ENCODE assay signal across 21 mouse cellular contexts in the genomic region with DNA sequence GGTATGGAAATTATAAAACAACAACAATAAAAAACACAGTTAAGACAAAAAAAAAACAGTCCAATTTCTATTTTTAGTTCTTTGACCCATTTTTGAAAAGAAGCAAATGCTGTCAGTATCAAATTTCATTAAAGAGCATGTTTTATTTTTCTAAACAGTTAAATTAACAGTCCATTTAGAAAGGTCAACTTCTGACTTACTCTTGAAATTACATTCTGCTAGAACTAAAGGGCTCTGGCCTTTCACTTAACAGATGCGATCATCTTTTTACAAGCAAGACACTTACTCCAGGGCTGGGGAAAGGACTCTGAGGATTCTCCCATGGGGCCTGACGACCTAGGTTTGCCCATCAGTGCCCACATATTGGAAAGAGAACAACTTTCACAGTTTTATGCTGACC.
A peak's percentile ranks its signal among the peaks of the same experiment; 100 is the strongest.
DNase-seq lines count a peak whose midpoint lies in the region; ATAC-seq and TF ChIP-seq lines count a peak whose summit lies in the region.
"Had no signal": no experiment of that assay in that cellular context is flagged by ENCODE, and none has a peak within 500 bp of the region (broad histone marks: within the 10 kb centered on the region; RNA-seq: fewer than 3 reads in every experiment).

No protein-coding gene starts in this region.

- TF ChIP-seq CTCF in forebrain, postnatal 0 days (IDR thresholded peaks at IDR 0.05; ENCODE audit: low read depth): no peak

- no peak overlapping the region for H3K9ac ChIP-seq in forebrain, embryonic 15.5 days (replicated peaks)
- no peak overlapping the region for H3K9ac ChIP-seq in forebrain, postnatal 0 days
- H3K9ac ChIP-seq in kidney, embryonic 16.5 days (replicated peaks; ENCODE audit: low read length): no peak overlapping the region
- H3K9ac ChIP-seq in lung, embryonic 16.5 days (ENCODE audit: low read length): no peak overlapping the region
- H3K9ac ChIP-seq in intestine, embryonic 16.5 days (ENCODE audit: low read depth, low read length): no peak overlapping the region
- H3K9ac ChIP-seq: embryonic facial prominence, embryonic 12.5 days; heart, embryonic 13.5 days; hindbrain, embryonic 15.5 days had no signal

- ATAC-seq in forebrain, embryonic 15.5 days (replicated peaks): no peak
- no peak for ATAC-seq in forebrain, postnatal 0 days
- no peak for ATAC-seq in kidney, embryonic 16.5 days (ENCODE audit: low FRiP score, low TSS enrichment)
- 0 out of 2 replicates have a peak, but pooled peaks have one; percentile 21 for ATAC-seq in lung, embryonic 16.5 days (ENCODE audit: low read depth)
- ATAC-seq in intestine, embryonic 16.5 days: no peak
- ATAC-seq: activated CD4-positive, CD25-positive, alpha-beta regulatory T cell, adult 4 months; Patski had no signal

- H3K4me3 ChIP-seq in forebrain, embryonic 15.5 days: no peak overlapping the region
- no peak overlapping the region for H3K4me3 ChIP-seq in forebrain, postnatal 0 days (ENCODE audit: low read depth, low read length)
- H3K4me3 ChIP-seq in kidney, embryonic 16.5 days (ENCODE audit: low read length): no peak overlapping the region
- H3K4me3 ChIP-seq in lung, embryonic 16.5 days (ENCODE audit: low read length): no peak overlapping the region
- H3K4me3 ChIP-seq in intestine, embryonic 16.5 days (ENCODE audit: low read length): no peak overlapping the region
- H3K4me3 ChIP-seq: embryonic facial prominence, embryonic 12.5 days; heart, embryonic 13.5 days; hindbrain, embryonic 15.5 days had no signal

- H3K9me3 ChIP-seq in forebrain, embryonic 15.5 days: no peaks in the 10 kb centered on the region
- no peaks in the 10 kb centered on the region for H3K9me3 ChIP-seq in forebrain, postnatal 0 days (ENCODE audit: low read length)
- H3K9me3 ChIP-seq in kidney, embryonic 16.5 days (ENCODE audit: low read length): no peaks in the 10 kb centered on the region
- no peaks in the 10 kb centered on the region for H3K9me3 ChIP-seq in lung, embryonic 16.5 days (ENCODE audit: control insufficient read depth, low read length)
- no peaks in the 10 kb centered on the region for H3K9me3 ChIP-seq in intestine, embryonic 16.5 days (ENCODE audit: control insufficient read depth, low read length)
- H3K9me3 ChIP-seq: embryonic facial prominence, embryonic 12.5 days; heart, embryonic 13.5 days; hindbrain, embryonic 15.5 days had no signal

- no peak for DNase-seq in forebrain, postnatal 0 days
- DNase-seq in kidney, adult 8-10 months: no peak
- no peak for DNase-seq in lung, postnatal 36 days
- no peak for DNase-seq in retina, embryonic 14.5 days (ENCODE audit: low spot score)
- DNase-seq: adrenal gland, postnatal 14 days; cerebellum, adult 11-12 months; cerebellum, adult 9-10 months; cerebellum, postnatal 25 days; gastrocnemius, postnatal 36 days; heart, adult 11 months; heart, postnatal 36 days had no signal

- H3K27me3 ChIP-seq in forebrain, embryonic 15.5 days: no peaks in the 10 kb centered on the region
- no peaks in the 10 kb centered on the region for H3K27me3 ChIP-seq in forebrain, postnatal 0 days (ENCODE audit: insufficient read depth, low read length)
- H3K27me3 ChIP-seq in kidney, embryonic 16.5 days (ENCODE audit: insufficient read depth, low read length): no peaks in the 10 kb centered on the region
- H3K27me3 ChIP-seq in lung, embryonic 16.5 days (ENCODE audit: control insufficient read depth, insufficient read depth, low read depth, low read length): no peaks in the 10 kb centered on the region
- no peaks in the 10 kb centered on the region for H3K27me3 ChIP-seq in intestine, embryonic 16.5 days (replicated peaks; ENCODE audit: control insufficient read depth, insufficient read depth, low read length)
- H3K27me3 ChIP-seq: CH12.LX; embryonic facial prominence, embryonic 12.5 days; heart, embryonic 13.5 days; hindbrain, embryonic 15.5 days had no signal

- H3K4me2 ChIP-seq in forebrain, embryonic 15.5 days (replicated peaks): no peak overlapping the region
- no peak overlapping the region for H3K4me2 ChIP-seq in forebrain, postnatal 0 days (ENCODE audit: low read depth)
- H3K4me2 ChIP-seq in kidney, embryonic 16.5 days (replicated peaks; ENCODE audit: low read depth, low read length): no peak overlapping the region
- no peak overlapping the region for H3K4me2 ChIP-seq in lung, embryonic 16.5 days (ENCODE audit: low read depth, low read length)
- no peak overlapping the region for H3K4me2 ChIP-seq in intestine, embryonic 16.5 days (ENCODE audit: low read depth, low read length)
- H3K4me2 ChIP-seq: embryonic facial prominence, embryonic 12.5 days; heart, embryonic 13.5 days; hindbrain, embryonic 15.5 days had no signal

- H3K4me1 ChIP-seq in forebrain, embryonic 15.5 days: peaks cover 37% of the 10 kb centered on the region
- peaks cover 7% of the 10 kb centered on the region; the same call in 1 of the 2 replicates for H3K4me1 ChIP-seq in forebrain, postnatal 0 days (ENCODE audit: insufficient read depth)
- H3K4me1 ChIP-seq in kidney, embryonic 16.5 days (ENCODE audit: insufficient read depth, low read length): peaks cover 4% of the 10 kb centered on the region; the same call in 1 of the 2 replicates
- peaks cover 31% of the 10 kb centered on the region for H3K4me1 ChIP-seq in lung, embryonic 16.5 days (replicated peaks; ENCODE audit: control insufficient read depth, insufficient read depth, low read length)
- H3K4me1 ChIP-seq in intestine, embryonic 16.5 days (ENCODE audit: control insufficient read depth, insufficient read depth, low read length): no peaks in the 10 kb centered on the region
- H3K4me1 ChIP-seq: embryonic facial prominence, embryonic 12.5 days had no signal

- H3K36me3 ChIP-seq in forebrain, embryonic 15.5 days: no peaks in the 10 kb centered on the region
- H3K36me3 ChIP-seq in forebrain, postnatal 0 days (ENCODE audit: insufficient read depth): no peaks in the 10 kb centered on the region
- no peaks in the 10 kb centered on the region for H3K36me3 ChIP-seq in kidney, embryonic 16.5 days (ENCODE audit: insufficient read depth, low read length)
- H3K36me3 ChIP-seq in lung, embryonic 16.5 days (ENCODE audit: control insufficient read depth, insufficient read depth, low read length): no peaks in the 10 kb centered on the region
- no peaks in the 10 kb centered on the region for H3K36me3 ChIP-seq in intestine, embryonic 16.5 days (ENCODE audit: control insufficient read depth, insufficient read depth, low read length)
- H3K36me3 ChIP-seq: embryonic facial prominence, embryonic 12.5 days; heart, embryonic 13.5 days; hindbrain, embryonic 15.5 days had no signal

- H3K27ac ChIP-seq in forebrain, embryonic 15.5 days (replicated peaks): peak overlapping the region; percentile 80
- H3K27ac ChIP-seq in forebrain, postnatal 0 days (ENCODE audit: low read depth, low read length): no peak overlapping the region
- H3K27ac ChIP-seq in kidney, embryonic 16.5 days (ENCODE audit: low read length): peak overlapping the region; percentile 44; the same call in 1 of the 2 replicates
- H3K27ac ChIP-seq in lung, embryonic 16.5 days (ENCODE audit: low read length): peak overlapping the region; percentile 93
- peak overlapping the region; percentile 58; the same call in 1 of the 2 replicates for H3K27ac ChIP-seq in intestine, embryonic 16.5 days (ENCODE audit: low read length)
- H3K27ac ChIP-seq: embryonic facial prominence, embryonic 12.5 days; heart, embryonic 13.5 days had no signal

- WGBS in forebrain, embryonic 15.5 days: 73% methylated on average over 2 of the region's 2 CpGs
- WGBS in forebrain, postnatal 0 days: 67% methylated on average over 2 of the region's 2 CpGs
- WGBS in kidney, embryonic 16.5 days: 20% methylated on average over 2 of the region's 2 CpGs
- 44% methylated on average over 2 of the region's 2 CpGs for WGBS in lung, embryonic 16.5 days
- 58% methylated on average over 2 of the region's 2 CpGs for WGBS in intestine, embryonic 16.5 days
